Mouse (Mus musculus) cortical plate, adult 2 months (tissue): ENCODE data around the gene Clk3.

Source experiments
- CTCF ChIP-seq: fragments of 200-500 bp; IDR thresholded peaks from 2 replicates; pipeline ENCODE4 v1.5.1; 2011; ENCODE audit warnings: mild to moderate bottlenecking, control low read depth, low read length; ENCODE audit not compliant: insufficient read depth; ENCODE audit errors: extremely low read depth
- POLR2A ChIP-seq: fragments of 200-500 bp; IDR thresholded peaks from 2 replicates; pipeline ENCODE4 v1.6.1; 2011; ENCODE audit warnings: mild to moderate bottlenecking, low read length, control low read depth; ENCODE audit not compliant: insufficient read depth; ENCODE audit errors: extremely low read depth

GRCm38 (mm10) chr9:57773754-57774153 lies 8.1 kb upstream of the Clk3 start:
- no peak for TF ChIP-seq POLR2A
- no peak for TF ChIP-seq CTCF
